Mouse (Mus musculus): Measurements from ENCODE around the gene 4930524B15Rik. TPM values are rescaled to one million over a fixed set of nuclear protein-coding genes. Genes with fewer than 3 reads are reported as not detected.
A peak's percentile ranks its signal among the peaks of the same experiment; 100 is the strongest.
"Not testable (repeated sequence)": the region's sequence is repeated elsewhere in the genome, so short reads cannot be mapped to it uniquely, and the experiment has no call there.

The 4930524B15Rik gene
- polyA plus RNA-seq, 1 experiment from 2014 or later = 0.31 TPM

DNA sequence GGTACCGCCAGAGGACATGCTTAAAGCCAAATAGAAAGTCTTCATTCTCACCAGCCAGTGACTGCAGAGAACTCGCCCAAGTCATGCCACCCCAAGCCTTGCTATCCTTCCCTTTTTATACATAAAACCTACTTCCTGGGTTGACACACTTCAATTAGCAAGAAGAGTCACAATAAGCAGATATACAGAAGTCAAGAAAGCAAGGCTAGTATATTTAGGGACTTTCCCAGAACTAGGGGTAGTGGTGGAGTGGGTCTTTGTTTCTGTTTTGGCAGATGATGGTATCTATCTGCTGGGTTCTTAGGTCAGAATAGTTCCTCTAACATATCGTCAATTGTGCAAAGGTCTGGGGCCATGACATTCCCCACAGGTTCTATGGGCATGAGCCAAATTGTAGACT, 27.1 kb downstream of the 4930524B15Rik start:
- H3K4me3 ChIP-seq = no peak overlapping the region
- H3K9me3 ChIP-seq (replicated peaks) = no peaks in the 10 kb centered on the region
- no peaks in the 10 kb centered on the region for H3K36me3 ChIP-seq
- WGBS = 86% methylated on average over 3 of the region's 3 CpGs
- no peaks in the 10 kb centered on the region for H3K4me1 ChIP-seq (replicated peaks)
- no peak for ATAC-seq (replicated peaks; ENCODE audit: insufficient number of reproducible peaks, insufficient read depth, low FRiP score, low read depth)
- H3K27me3 ChIP-seq = no peaks in the 10 kb centered on the region
- no peak overlapping the region for H3K9ac ChIP-seq
- H3K27ac ChIP-seq = no peak overlapping the region
- H3K4me2 ChIP-seq = no peak overlapping the region

GRCm38 (mm10) chr11:31999716-32000115, 34.3 kb downstream of the 4930524B15Rik start:
- H3K4me1 ChIP-seq (replicated peaks) = peaks cover 7% of the 10 kb centered on the region
- peak overlapping the region; percentile 62; the same call in 1 of the 2 replicates for H3K4me2 ChIP-seq
- H3K27ac ChIP-seq = no peak overlapping the region
- no peak for ATAC-seq (replicated peaks; ENCODE audit: insufficient number of reproducible peaks, insufficient read depth, low FRiP score, low read depth)
- WGBS = 31% methylated on average over 2 of the region's 2 CpGs
- peaks cover 19% of the 10 kb centered on the region for H3K27me3 ChIP-seq
- H3K9ac ChIP-seq = no peak overlapping the region
- no peaks in the 10 kb centered on the region for H3K36me3 ChIP-seq
- H3K9me3 ChIP-seq (replicated peaks) = no peaks in the 10 kb centered on the region
- no peak overlapping the region for H3K4me3 ChIP-seq

DNA sequence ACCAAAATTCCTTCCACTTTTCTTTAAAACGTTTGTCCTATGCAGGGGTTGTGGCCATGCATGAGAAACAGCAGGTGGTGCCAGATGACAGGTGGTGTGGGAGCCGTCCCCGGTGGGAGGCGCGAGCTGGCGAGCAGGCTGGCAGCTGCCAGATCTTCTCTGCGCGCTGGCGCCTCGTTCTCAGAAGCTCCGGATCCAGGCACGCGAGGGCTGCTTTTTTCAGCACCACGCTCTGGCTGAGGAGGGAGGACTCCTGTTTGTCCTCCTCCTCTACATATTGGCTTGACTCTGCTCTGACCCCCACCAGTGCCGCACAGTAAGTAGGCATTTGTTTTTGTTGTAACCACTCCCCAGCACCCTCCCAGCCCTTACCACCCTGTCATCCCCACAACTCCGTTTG, 34.9 kb downstream of the 4930524B15Rik start, which contains the start of gene Nsg2:
Gene Nsg2, plus strand, starts transcription at position 183 of the 400 bp plus-strand sequence.
- no peak within 1 kb of the TSS for H3K27ac ChIP-seq
- H3K36me3 ChIP-seq = no peaks in the 10 kb centered on the region
- peaks cover 19% of the 10 kb centered on the region for H3K27me3 ChIP-seq
- H3K9me3 ChIP-seq (replicated peaks) = no peaks in the 10 kb centered on the region
- ATAC-seq (replicated peaks; ENCODE audit: insufficient number of reproducible peaks, insufficient read depth, low FRiP score, low read depth) = peak; percentile 84
- under 1% methylated on average over 16 of the region's 16 CpGs for WGBS
- 0 out of 2 replicates have a peak within 1 kb of the TSS, but pooled peaks have one; percentile 28 for H3K9ac ChIP-seq
- H3K4me2 ChIP-seq = peak within 1 kb of the TSS; percentile 62
- H3K4me1 ChIP-seq (replicated peaks) = peaks cover 7% of the 10 kb centered on the region
- H3K4me3 ChIP-seq = peak within 1 kb of the TSS; percentile 39

GRCm38 (mm10) chr11:32001181-32001910, 36.0 kb downstream of the 4930524B15Rik start:
- H3K36me3 ChIP-seq = no peaks in the 10 kb centered on the region
- H3K9me3 ChIP-seq (replicated peaks) = no peaks in the 10 kb centered on the region
- ATAC-seq (replicated peaks; ENCODE audit: insufficient number of reproducible peaks, insufficient read depth, low FRiP score, low read depth) = no peak
- 0 out of 2 replicates have a peak overlapping the region, but pooled peaks have one; percentile 15 for H3K4me2 ChIP-seq
- peaks cover 19% of the 10 kb centered on the region for H3K27me3 ChIP-seq
- no peak overlapping the region for H3K27ac ChIP-seq
- peak overlapping the region; percentile 14 for H3K4me3 ChIP-seq
- 8% methylated on average over 11 of the region's 11 CpGs for WGBS
- no peak overlapping the region for H3K9ac ChIP-seq
- peaks cover 7% of the 10 kb centered on the region for H3K4me1 ChIP-seq (replicated peaks)

- Histone ChIP-seq H3K27me3 (peaks cover 19% of the 10 kb centered on the region), H3K36me3 (no peaks in the 10 kb centered on the region), H3K9ac (no peak overlapping the region), H3K27ac (no peak overlapping the region), H3K9me3 (replicated peaks) (no peaks in the 10 kb centered on the region), H3K4me2 (no peak overlapping the region), H3K4me3 (no peak overlapping the region), H3K4me1 (replicated peaks) (peaks cover 7% of the 10 kb centered on the region)
- no peak for ATAC-seq (replicated peaks; ENCODE audit: insufficient number of reproducible peaks, insufficient read depth, low FRiP score, low read depth)
- WGBS = 16% methylated on average over 5 of the region's 5 CpGs
Measured at GRCm38 (mm10) chr11:32002670-32003072, 37.3 kb downstream of the 4930524B15Rik start.

DNA sequence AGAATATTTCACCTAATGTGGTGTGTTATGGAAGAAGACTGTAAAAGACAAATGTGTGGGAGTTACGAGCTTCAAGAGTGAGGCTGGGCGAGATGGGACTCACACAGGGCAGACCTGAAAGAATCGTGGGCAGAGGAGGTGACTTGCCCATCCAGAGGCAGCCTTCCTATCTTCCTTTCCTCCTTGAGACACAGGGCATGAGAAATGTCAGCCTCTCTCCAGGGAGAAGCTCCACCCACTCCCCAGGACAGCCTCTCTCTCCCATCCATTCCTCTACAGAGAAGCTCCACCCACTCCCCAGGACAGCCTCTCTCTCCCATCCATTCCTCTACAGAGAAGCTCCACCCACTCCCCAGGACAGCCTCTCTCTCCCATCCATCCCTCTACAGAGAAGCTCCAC, 42.7 kb downstream of the 4930524B15Rik start:
- H3K9ac ChIP-seq; H3K36me3 ChIP-seq; ATAC-seq (replicated peaks; ENCODE audit: insufficient number of reproducible peaks, insufficient read depth, low FRiP score, low read depth); H3K27me3 ChIP-seq; H3K27ac ChIP-seq; H3K4me2 ChIP-seq; H3K9me3 ChIP-seq (replicated peaks); H3K4me1 ChIP-seq (replicated peaks); H3K4me3 ChIP-seq: not testable (repeated sequence)
- WGBS = 66% methylated on average over 3 of the region's 3 CpGs

DNA sequence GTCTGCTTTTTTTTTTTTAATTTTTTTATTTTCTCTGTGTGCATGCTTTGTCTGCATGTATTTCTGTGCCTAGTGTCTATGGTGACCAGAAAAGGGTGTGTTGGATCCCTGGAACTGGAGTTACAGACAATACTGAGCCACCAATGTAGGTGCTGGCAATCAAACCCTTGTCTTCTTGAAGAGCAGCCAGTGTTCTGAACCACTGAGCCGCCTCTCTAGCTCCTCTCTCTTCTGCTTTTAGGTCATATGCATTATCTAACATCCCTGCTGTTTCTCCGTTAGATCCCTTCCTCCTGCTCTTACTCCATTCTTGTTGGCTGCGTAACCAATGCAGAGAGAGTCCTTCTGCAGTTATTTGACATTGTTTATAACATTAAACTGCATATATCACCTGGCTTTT, 43.5 kb downstream of the 4930524B15Rik start:
- Histone ChIP-seq H3K9me3 (replicated peaks) (no peaks in the 10 kb centered on the region), H3K27ac (no peak overlapping the region), H3K27me3 (no peaks in the 10 kb centered on the region), H3K4me2 (no peak overlapping the region), H3K36me3 (no peaks in the 10 kb centered on the region), H3K9ac (no peak overlapping the region), H3K4me3 (no peak overlapping the region), H3K4me1 (replicated peaks) (0 out of 2 replicates have a peak, but pooled peaks cover 6% of the 10 kb centered on the region)
- ATAC-seq (replicated peaks; ENCODE audit: insufficient number of reproducible peaks, insufficient read depth, low FRiP score, low read depth) = no peak
- 73% methylated on average over 3 of the region's 3 CpGs for WGBS

DNA sequence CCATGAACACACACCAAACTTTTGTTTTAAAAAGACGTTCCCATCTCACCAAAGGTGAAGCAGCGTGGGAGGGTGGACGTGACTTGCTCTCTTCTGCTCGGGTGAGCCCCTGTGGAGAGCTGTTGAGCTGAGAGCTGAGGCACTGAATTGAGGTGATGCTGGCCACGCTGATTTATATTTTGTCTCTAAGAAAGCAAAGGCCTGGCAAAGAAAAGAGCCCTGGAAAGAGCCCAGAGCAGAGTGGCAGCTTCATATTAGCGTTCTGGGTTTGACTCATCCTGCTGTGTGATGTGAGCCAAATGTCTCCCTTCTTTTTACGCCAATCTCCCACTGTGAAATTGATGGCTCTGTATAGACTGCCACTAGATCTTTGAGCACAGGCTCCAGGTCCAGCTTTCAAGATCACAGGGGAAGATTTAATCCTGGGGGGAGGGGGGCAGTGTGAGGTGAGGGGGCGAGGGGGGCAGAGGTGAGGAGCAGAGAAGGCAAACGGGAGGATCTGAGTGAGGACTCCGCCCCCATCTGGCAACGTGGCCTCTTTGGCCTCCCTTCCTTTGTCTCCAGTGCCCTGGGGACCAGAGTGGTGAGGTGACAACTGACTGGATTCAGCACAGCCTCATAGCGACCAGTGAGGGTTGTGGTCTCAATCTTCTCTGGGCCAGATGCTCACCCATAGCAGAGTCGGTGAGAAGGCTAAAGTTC, 44.7 kb downstream of the 4930524B15Rik start:
- Histone ChIP-seq H3K9ac (no peak overlapping the region), H3K4me1 (replicated peaks) (0 out of 2 replicates have a peak, but pooled peaks cover 6% of the 10 kb centered on the region), H3K27me3 (no peaks in the 10 kb centered on the region), H3K27ac (no peak overlapping the region), H3K4me2 (no peak overlapping the region), H3K9me3 (replicated peaks) (no peaks in the 10 kb centered on the region), H3K4me3 (no peak overlapping the region), H3K36me3 (no peaks in the 10 kb centered on the region)
- ATAC-seq (replicated peaks; ENCODE audit: insufficient number of reproducible peaks, insufficient read depth, low FRiP score, low read depth) = no peak
- 29% methylated on average over 13 of the region's 13 CpGs for WGBS

- no peak overlapping the region for H3K4me3 ChIP-seq
- ATAC-seq (replicated peaks; ENCODE audit: insufficient number of reproducible peaks, insufficient read depth, low FRiP score, low read depth) = no peak
- WGBS = 59% methylated on average over 5 of the region's 5 CpGs
Measured at GRCm38 (mm10) chr11:32010663-32010970, 45.2 kb downstream of the 4930524B15Rik start.

GRCm38 (mm10) chr11:32011867-32012603, 46.6 kb downstream of the 4930524B15Rik start:
- no peak overlapping the region for H3K9ac ChIP-seq
- no peaks in the 10 kb centered on the region for H3K27me3 ChIP-seq
- H3K4me2 ChIP-seq = no peak overlapping the region
- ATAC-seq (replicated peaks; ENCODE audit: insufficient number of reproducible peaks, insufficient read depth, low FRiP score, low read depth) = no peak
- 0 out of 2 replicates have a peak, but pooled peaks cover 6% of the 10 kb centered on the region for H3K4me1 ChIP-seq (replicated peaks)
- no peaks in the 10 kb centered on the region for H3K36me3 ChIP-seq
- 55% methylated on average over 9 of the region's 9 CpGs for WGBS
- no peak overlapping the region for H3K4me3 ChIP-seq
- no peak overlapping the region for H3K27ac ChIP-seq
- no peaks in the 10 kb centered on the region for H3K9me3 ChIP-seq (replicated peaks)

More at GRCm38 (mm10) chr11:32010663-32010970, 45.2 kb downstream of the 4930524B15Rik start:
- H3K9ac ChIP-seq = no peak overlapping the region
- H3K9me3 ChIP-seq (replicated peaks) = no peaks in the 10 kb centered on the region
- no peak overlapping the region for H3K27ac ChIP-seq
- H3K36me3 ChIP-seq = no peaks in the 10 kb centered on the region
- no peaks in the 10 kb centered on the region for H3K27me3 ChIP-seq
- no peak overlapping the region for H3K4me2 ChIP-seq
- 0 out of 2 replicates have a peak, but pooled peaks cover 6% of the 10 kb centered on the region for H3K4me1 ChIP-seq (replicated peaks)

DNA sequence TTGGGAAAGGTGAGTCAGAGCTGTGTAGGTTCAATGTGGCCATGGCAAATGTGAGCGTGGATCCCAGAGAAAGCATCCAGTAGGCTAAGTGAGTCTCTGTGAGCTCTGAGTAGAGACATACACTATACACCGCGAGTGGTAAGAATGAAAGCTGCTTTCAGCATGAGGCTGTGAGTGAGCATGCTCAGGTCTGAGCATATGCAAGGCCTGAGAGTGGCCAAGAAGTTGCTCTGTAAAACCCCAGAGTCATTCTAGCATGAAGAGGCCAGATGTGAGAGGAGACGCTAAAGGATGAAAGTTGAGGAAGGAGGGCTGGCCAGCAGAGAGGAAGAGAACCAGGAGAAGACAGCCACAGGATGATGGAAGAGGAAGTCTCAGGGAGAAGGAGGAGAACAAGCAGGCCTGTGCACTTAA, 47.6 kb downstream of the 4930524B15Rik start:
- H3K27me3 ChIP-seq = no peaks in the 10 kb centered on the region
- H3K4me3 ChIP-seq = no peak overlapping the region
- no peaks in the 10 kb centered on the region for H3K9me3 ChIP-seq (replicated peaks)
- WGBS = 78% methylated on average over 4 of the region's 4 CpGs
- H3K4me1 ChIP-seq (replicated peaks) = 0 out of 2 replicates have a peak, but pooled peaks cover 6% of the 10 kb centered on the region
- no peak overlapping the region for H3K9ac ChIP-seq
- H3K27ac ChIP-seq = no peak overlapping the region
- no peak for ATAC-seq (replicated peaks; ENCODE audit: insufficient number of reproducible peaks, insufficient read depth, low FRiP score, low read depth)
- H3K4me2 ChIP-seq = no peak overlapping the region
- no peaks in the 10 kb centered on the region for H3K36me3 ChIP-seq

All from heart, embryonic 15.5 days (tissue).